Mouse (Mus musculus) bone marrow macrophage, adult 2 months (primary cell): ENCODE measurements around the gene Stx3.

Experiments
- CTCF ChIP-seq: IDR thresholded peaks from 2 replicates; pipeline ENCODE4 v1.5.1; 2012; ENCODE audit warnings: low read depth, mild to moderate bottlenecking, low read length, moderate library complexity
- POLR2A ChIP-seq: IDR thresholded peaks from 2 replicates; pipeline ENCODE4 v1.6.1; 2012; ENCODE audit warnings: mild to moderate bottlenecking, low read depth, low read length, borderline replicate concordance

- TF ChIP-seq CTCF (no peak), POLR2A (no peak)
Observed at GRCm38 (mm10) chr19:11820211-11820610, 1.0 kb upstream of the Stx3 start.
